Mouse (Mus musculus): ENCODE measurements at regions not wholly inside any gene's neighbourhood (a gene's known extent, or its start where the extent isn't known, plus 50 kb on each side); places are given as distances from the start of the nearest gene placed in this dataset.

- Histone ChIP-seq H3K4me1 (ENCODE audit: insufficient read depth) (no peaks in the 10 kb centered on the region), H3K27me3 (ENCODE audit: insufficient read depth, low read length) (no peaks in the 10 kb centered on the region), H3K4me3 (ENCODE audit: low read depth, low read length) (no peak overlapping the region), H3K27ac (ENCODE audit: low read depth) (no peak overlapping the region), H3K9me3 (ENCODE audit: low read length) (no peaks in the 10 kb centered on the region), H3K4me2 (ENCODE audit: low read depth, low read length) (no peak overlapping the region), H3K9ac (replicated peaks) (no peak overlapping the region), H3K36me3 (replicated peaks; ENCODE audit: insufficient read depth, low read length) (no peaks in the 10 kb centered on the region)
- DNase-seq (no peak), ATAC-seq (no peak)
- WGBS (ENCODE audit: insufficient replicate concordance), result 81% methylated on average over 3 of the region's 3 CpGs
- TF ChIP-seq CTCF (IDR thresholded peaks at IDR 0.05; ENCODE audit: low read depth) (no peak), EP300 (IDR thresholded peaks at IDR 0.05; ENCODE audit: low read depth) (no peak)
Observed at GRCm38 (mm10) chr11:6738163-6738562, 79.8 kb downstream of the Ramp3 start.

- Histone ChIP-seq H3K4me3 (ENCODE audit: low read depth, low read length) (no peak overlapping the region), H3K4me2 (ENCODE audit: low read depth, low read length) (no peak overlapping the region), H3K9me3 (ENCODE audit: low read length) (no peaks in the 10 kb centered on the region), H3K27ac (ENCODE audit: low read depth) (no peak overlapping the region), H3K36me3 (replicated peaks; ENCODE audit: insufficient read depth, low read length) (no peaks in the 10 kb centered on the region), H3K4me1 (ENCODE audit: insufficient read depth) (no peaks in the 10 kb centered on the region), H3K9ac (replicated peaks) (no peak overlapping the region), H3K27me3 (ENCODE audit: insufficient read depth, low read length) (no peaks in the 10 kb centered on the region)
- 82% methylated on average over 7 of the region's 7 CpGs for WGBS (ENCODE audit: insufficient replicate concordance)
- no peak for TF ChIP-seq CTCF (IDR thresholded peaks at IDR 0.05; ENCODE audit: low read depth)
- TF ChIP-seq EP300 (IDR thresholded peaks at IDR 0.05; ENCODE audit: low read depth), result no peak
- ATAC-seq, result no peak
- DNase-seq, result no peak
Observed at GRCm38 (mm10) chr11:6734746-6735430, 76.6 kb downstream of the Ramp3 start.

GRCm38 (mm10) chr11:6731505-6731904, 73.2 kb downstream of the Ramp3 start:
- no peak overlapping the region for H3K4me2 ChIP-seq (ENCODE audit: low read depth, low read length)
- no peaks in the 10 kb centered on the region for H3K9me3 ChIP-seq (ENCODE audit: low read length)
- 67% methylated on average over 5 of the region's 5 CpGs for WGBS (ENCODE audit: insufficient replicate concordance)
- H3K27ac ChIP-seq (ENCODE audit: low read depth), result no peak overlapping the region
- no peak for ATAC-seq
- H3K4me3 ChIP-seq (ENCODE audit: low read depth, low read length), result no peak overlapping the region
- no peak for DNase-seq
- H3K27me3 ChIP-seq (ENCODE audit: insufficient read depth, low read length), result no peaks in the 10 kb centered on the region
- no peak overlapping the region for H3K9ac ChIP-seq (replicated peaks)
- H3K36me3 ChIP-seq (replicated peaks; ENCODE audit: insufficient read depth, low read length), result no peaks in the 10 kb centered on the region
- TF ChIP-seq CTCF (IDR thresholded peaks at IDR 0.05; ENCODE audit: low read depth) (no peak), EP300 (IDR thresholded peaks at IDR 0.05; ENCODE audit: low read depth) (no peak)
- H3K4me1 ChIP-seq (ENCODE audit: insufficient read depth), result no peaks in the 10 kb centered on the region

Data from liver, postnatal 0 days (tissue).